Mouse (Mus musculus) T-helper 17 cell (primary cell): ENCODE data around the gene Cyb5rl.

Experiments
- in situ Hi-C, 2 experiments: fragments of 300-600 bp; cut with MboI, MseI; formaldehyde crosslinking; loops; 1 replicate in 1 of 2; 2 replicates in 1 of 2; pipeline ENCODE4 v1.15.1; 2025; ENCODE audit warnings: high pct_unique_total_duplicates in 2 of 2

The Cyb5rl gene

DNA sequence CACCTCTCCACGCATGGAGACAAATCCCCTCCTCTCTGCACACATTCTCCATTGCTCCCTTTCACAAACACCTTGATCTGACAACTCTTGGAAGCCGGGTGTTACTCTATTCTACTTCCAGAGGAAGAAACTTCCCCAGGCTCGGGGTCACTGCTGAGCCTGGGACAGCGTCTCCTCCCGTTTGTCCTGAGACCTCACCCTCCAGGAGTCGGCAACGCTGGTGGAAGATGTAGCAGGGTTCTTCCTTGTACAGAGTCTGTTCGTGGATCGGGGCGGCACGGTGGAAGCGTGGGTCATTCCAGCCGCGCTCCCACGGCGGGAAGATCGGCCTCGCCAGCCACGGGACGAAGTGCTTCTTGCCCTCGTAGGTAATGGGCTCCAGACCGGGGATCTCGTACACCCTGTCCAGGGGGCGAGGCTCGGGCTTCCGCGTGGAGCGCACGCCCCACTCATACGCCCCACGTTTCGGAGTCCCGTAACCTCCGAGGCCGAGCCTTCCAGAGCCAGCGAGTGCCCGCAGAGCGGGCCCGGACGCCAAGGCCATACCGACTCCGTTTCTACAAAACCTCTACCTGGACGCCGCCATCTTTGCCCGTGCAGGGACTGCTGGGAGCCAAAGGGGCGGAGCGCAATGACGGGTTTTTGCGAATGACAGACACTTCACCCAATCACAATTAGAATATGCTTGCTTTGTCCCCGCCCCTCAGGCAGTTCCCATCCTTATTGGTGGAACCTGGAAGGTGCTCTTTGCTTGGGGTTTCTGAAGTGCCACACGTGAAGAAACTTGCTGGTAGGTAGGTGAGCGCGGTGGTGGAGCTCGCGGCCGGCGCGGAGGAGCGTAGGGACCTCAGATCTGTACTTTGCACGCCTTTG lies at the start of gene Cyb5rl, which contains the start of gene Mrpl37:
TSS of gene Cyb5rl (plus strand) at position 737 of the 873 bp plus-strand sequence.
TSS of gene Mrpl37 (minus strand) at position 617 of the 873 bp plus-strand sequence.
- in situ Hi-C loops: no loop called here

- in situ Hi-C loops: no loop called here
Observed at GRCm38 (mm10) chr4:107017257-107017656, 49.5 kb upstream of the Cyb5rl start.

- in situ Hi-C loops: no loop called here
Observed at GRCm38 (mm10) chr4:107018521-107018920, 48.3 kb upstream of the Cyb5rl start.

DNA sequence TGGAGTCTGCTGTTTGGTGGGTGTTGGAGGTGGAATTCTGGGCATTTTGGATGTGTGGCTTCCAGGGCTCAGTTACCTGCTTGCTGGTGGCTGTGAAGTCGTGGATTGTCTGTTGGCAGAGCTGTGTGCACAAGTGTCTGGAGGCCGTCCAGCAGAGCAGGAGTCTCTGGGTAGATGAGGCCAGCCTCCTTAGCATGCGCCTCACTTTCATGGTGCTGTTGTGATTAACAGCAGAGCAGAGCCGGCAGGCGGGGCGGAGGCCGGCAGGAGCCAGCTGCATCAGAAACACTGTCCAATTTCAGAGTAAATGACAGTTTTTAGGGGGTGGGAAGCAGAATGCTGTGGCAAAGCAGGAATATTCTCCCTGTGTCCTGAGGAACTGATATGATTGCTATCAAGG lies 47.8 kb upstream of the Cyb5rl start:
- in situ Hi-C loops: no loop called here

GRCm38 (mm10) chr4:107020287-107021000 lies 46.3 kb upstream of the Cyb5rl start:
- in situ Hi-C loops: no loop called here

- in situ Hi-C loops: no loop called here
Observed at GRCm38 (mm10) chr4:107021464-107021863, 45.3 kb upstream of the Cyb5rl start.

DNA sequence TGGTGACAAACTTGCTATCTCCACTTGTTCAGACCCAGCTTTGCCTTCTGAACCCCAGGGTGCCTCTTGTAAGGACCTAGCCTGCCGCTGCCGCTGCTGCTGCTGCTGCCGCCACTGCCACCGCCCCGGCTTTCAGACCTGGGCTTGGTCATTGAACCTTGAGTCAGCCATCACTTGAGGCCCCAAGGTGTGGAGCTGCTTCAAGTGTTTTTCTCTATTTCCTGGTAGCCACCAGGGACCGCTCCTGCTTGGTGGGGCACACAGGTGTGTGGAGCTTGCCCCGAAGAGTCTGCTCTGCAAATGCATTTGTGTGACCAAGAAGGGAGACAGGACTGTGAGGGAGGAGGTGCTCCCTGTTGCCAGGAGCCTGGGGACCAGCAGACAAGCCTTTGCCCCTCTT lies 41.9 kb upstream of the Cyb5rl start:
- in situ Hi-C loops: no loop called here

DNA sequence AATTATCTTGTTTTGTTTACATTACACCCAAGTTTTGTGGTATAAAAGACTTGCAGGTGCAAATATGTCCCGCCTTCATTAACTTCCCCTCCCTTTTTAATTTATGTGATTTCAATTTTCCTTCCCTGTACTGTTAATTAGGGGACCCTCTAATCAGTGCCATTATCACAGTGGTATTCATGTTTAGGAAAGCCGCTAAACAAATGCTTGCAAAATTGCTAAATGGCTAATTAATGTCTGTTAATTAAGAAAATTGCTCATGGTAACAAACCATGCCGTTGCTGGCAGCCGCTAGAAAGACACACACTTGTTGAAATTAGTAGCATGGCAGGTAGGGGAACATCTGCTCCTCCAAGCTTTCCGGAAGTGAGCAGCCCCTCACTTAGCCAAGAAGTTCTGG lies 41.4 kb upstream of the Cyb5rl start:
- in situ Hi-C loops: no loop called here

DNA sequence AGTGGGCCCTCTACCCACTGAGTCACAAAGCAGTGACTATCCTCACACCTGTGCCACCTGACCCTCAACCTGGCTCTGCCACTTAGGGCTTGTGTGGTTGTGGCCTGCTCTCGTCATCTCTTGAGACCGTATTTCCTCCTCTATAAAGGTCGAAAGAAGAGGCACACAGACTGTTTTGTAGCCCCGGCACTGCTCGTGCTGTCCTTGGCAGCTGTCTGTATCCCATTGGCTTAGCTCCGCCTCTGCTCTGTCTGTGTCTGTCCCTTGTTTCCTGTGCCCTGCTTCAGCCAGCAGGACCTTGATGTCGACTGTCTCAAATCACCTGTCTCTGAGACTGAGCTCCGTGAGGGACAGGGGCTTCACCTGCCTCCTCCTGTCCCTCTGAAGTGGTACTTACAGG lies 40.3 kb upstream of the Cyb5rl start:
- in situ Hi-C loops: no loop called here

- in situ Hi-C loops: no loop called here
Observed at GRCm38 (mm10) chr4:107035689-107036088, 31.1 kb upstream of the Cyb5rl start.

DNA sequence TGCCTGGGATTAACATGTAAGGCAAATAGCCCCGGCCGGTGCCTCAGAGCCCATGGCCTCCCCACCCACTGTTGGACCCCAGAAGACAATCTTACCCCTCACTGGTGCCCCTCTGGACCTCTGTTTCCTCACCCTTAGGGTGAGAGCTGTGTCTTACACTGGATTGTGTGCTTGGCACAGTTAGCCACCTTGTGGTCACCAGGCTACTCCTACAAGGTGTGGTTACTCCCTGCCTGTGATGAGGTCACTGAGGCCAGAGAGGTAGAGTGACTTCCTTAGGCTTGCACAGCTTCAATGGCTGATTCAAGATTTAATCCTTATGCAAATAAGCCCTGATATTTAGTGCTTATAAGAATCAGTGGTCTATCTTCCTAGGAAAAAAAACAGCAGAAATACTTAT lies 29.8 kb upstream of the Cyb5rl start:
- in situ Hi-C loops: no loop called here

- in situ Hi-C loops: no loop called here
Observed at GRCm38 (mm10) chr4:107038303-107038702, 28.5 kb upstream of the Cyb5rl start.

- in situ Hi-C loops: no loop called here
Observed at GRCm38 (mm10) chr4:107039270-107039669, 27.5 kb upstream of the Cyb5rl start.

- in situ Hi-C loops: no loop called here
Observed at GRCm38 (mm10) chr4:107042304-107042703, 24.5 kb upstream of the Cyb5rl start.

- in situ Hi-C loops: no loop called here
Observed at GRCm38 (mm10) chr4:107045188-107045587, 21.6 kb upstream of the Cyb5rl start.

GRCm38 (mm10) chr4:107047806-107048205 lies 19.0 kb upstream of the Cyb5rl start:
- in situ Hi-C loops: no loop called here

- in situ Hi-C loops: no loop called here
Observed at GRCm38 (mm10) chr4:107048568-107049162, 18.1 kb upstream of the Cyb5rl start.

DNA sequence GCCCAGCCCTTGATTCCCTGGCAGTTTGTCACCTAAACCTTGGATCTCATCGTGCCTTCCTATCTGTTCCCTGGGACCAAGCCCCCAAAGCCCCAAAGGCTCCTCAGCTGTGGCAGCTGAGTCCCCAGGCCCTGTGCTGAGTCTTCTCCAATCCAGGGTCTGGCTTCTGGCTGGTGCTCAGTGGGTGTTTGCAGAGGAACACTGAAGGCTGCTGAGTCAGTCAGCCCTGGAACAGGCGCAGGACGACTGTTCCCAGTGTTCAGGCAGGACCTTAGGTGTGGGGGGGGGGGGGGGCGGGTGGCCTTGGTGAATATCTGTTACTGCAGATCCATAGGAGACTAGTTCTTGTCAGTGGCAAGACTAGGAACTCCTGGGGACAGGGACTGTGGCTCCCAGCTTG lies 14.9 kb upstream of the Cyb5rl start:
- in situ Hi-C loops: no loop called here

DNA sequence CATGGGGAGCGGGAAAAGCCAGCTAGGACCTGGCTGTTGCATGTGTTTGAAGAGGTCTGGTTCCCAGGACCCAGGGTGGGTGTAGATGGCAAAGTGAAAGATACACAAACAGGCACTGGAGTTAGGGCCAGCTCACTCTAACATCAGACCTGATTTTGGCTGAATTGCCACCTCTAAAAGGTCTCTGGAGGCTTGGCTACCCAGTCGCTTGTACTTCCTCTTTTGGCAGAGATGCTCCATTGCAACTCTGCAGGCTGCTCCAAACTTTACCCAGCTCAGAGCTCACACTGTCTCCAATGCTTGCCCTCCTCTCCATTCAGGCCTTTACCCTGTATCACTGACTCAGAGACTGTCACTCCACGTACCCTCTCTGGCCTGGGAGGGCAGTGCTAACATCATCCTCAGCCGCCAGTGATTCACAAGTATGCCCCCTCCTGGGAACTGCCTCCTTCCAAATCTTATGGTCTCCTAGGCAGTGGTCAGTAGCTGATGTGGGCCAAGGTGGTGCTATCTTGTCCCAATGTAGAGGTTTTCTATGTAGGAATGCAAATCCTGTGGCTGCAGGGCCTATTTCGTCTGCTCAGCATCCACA lies 13.7 kb upstream of the Cyb5rl start:
- in situ Hi-C loops: no loop called here

GRCm38 (mm10) chr4:107056088-107056487 lies 10.7 kb upstream of the Cyb5rl start:
- in situ Hi-C loops: no loop called here

- in situ Hi-C loops: no loop called here
Observed at GRCm38 (mm10) chr4:107058346-107058745, 8.4 kb upstream of the Cyb5rl start.

- in situ Hi-C loops: no loop called here
Observed at GRCm38 (mm10) chr4:107058781-107059180, 8.0 kb upstream of the Cyb5rl start.
